8 mouse cellular contexts compared by ENCODE assay signal in the genomic region with DNA sequence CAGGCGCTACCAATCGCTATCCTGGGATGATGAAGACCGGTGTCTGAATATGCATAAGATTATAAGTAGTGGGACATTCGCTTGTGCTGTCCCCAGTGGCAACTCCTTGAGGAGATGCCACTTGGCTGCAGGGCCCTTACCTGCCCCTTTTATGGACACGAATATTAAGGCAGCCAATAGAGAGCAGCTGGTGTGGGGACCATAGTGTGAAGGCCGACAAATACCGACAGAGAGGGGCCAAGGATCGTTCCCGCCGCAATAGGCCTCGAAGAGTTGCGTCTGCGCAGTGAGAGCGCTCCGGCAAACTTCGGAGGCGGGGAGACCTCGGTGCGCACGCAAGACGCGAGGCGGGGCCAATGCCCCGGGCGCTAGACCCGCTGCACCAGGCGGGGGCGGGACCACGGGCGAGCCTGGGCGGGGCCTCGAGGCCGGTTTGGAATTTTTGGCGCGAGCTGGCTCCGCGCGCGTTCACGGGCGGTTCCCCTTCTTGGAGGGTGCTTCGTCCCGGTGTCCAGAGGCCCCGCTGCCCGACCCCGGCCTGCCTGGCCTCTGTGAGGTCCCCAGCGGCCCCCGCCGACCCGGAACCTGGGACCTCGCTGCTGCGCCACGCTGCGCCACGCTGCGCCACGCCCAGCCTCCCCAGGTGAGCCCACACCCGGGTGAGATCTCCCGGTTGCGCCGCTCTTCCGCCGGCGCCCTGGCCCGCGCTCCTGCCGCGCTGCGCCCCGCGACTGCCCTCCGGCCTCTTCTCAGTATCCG. TPM values are rescaled to one million over a fixed set of nuclear protein-coding genes. Genes with fewer than 3 reads are reported as not detected.
DNase-seq lines count a peak whose midpoint lies in the region; ATAC-seq and TF ChIP-seq lines count a peak whose summit lies in the region.

A gene (plus strand): TSS at position 338 of the 759 bp plus-strand sequence.

- H3K4me2 ChIP-seq in forebrain, embryonic 13.5 days, result peak within 1 kb of the TSS; percentile 90
- peak within 1 kb of the TSS; percentile 90 for H3K4me2 ChIP-seq in liver, postnatal 0 days (ENCODE audit: low read depth, low read length)
- peak within 1 kb of the TSS; percentile 94 for H3K4me2 ChIP-seq in neural tube, embryonic 14.5 days (ENCODE audit: low read depth, low read length)

- intact Hi-C loops in heart, postnatal 10 days (cut with DNase I), result no loop called here

- H3K4me1 ChIP-seq in E14TG2a.4 (replicated peaks; ENCODE audit: low read depth, low read length), result peaks cover 33% of the 10 kb centered on the region
- H3K4me1 ChIP-seq in forebrain, embryonic 13.5 days, result peaks cover 15% of the 10 kb centered on the region
- peaks cover 22% of the 10 kb centered on the region for H3K4me1 ChIP-seq in liver, postnatal 0 days (ENCODE audit: insufficient read depth)
- peaks cover 6% of the 10 kb centered on the region; the same call in 1 of the 2 replicates for H3K4me1 ChIP-seq in neural tube, embryonic 14.5 days (ENCODE audit: control insufficient read depth, insufficient read depth, low read length)

- H3K27ac ChIP-seq in forebrain, embryonic 13.5 days, result peak within 1 kb of the TSS; percentile 54
- H3K27ac ChIP-seq in liver, postnatal 0 days (ENCODE audit: low read depth), result peak within 1 kb of the TSS; percentile 93
- peak within 1 kb of the TSS; percentile 34 for H3K27ac ChIP-seq in neural tube, embryonic 14.5 days (ENCODE audit: low read depth, low read length)

- WGBS in forebrain, embryonic 13.5 days, result under 1% methylated on average over 68 of the region's 73 CpGs
- WGBS in large intestine, adult 2 months, result under 1% methylated on average over 66 of the region's 73 CpGs
- WGBS in liver, postnatal 0 days (ENCODE audit: insufficient replicate concordance), result 3% methylated on average over 61 of the region's 73 CpGs
- WGBS in neural tube, embryonic 14.5 days, result 2% methylated on average over 61 of the region's 73 CpGs

- H3K36me3 ChIP-seq in E14TG2a.4 (ENCODE audit: insufficient read depth, low read length), result 0 out of 2 replicates have a peak, but pooled peaks cover 2% of the 10 kb centered on the region
- H3K36me3 ChIP-seq in forebrain, embryonic 13.5 days (ENCODE audit: poor library complexity, severe bottlenecking), result no peaks in the 10 kb centered on the region
- H3K36me3 ChIP-seq in liver, postnatal 0 days (replicated peaks; ENCODE audit: insufficient read depth, low read length), result no peaks in the 10 kb centered on the region
- H3K36me3 ChIP-seq in neural tube, embryonic 14.5 days (ENCODE audit: control insufficient read depth, insufficient read depth, low read length), result no peaks in the 10 kb centered on the region

- peak within 1 kb of the TSS; percentile 81 for H3K9ac ChIP-seq in forebrain, embryonic 13.5 days
- peak within 1 kb of the TSS; percentile 74 for H3K9ac ChIP-seq in liver, postnatal 0 days (replicated peaks)
- H3K9ac ChIP-seq in neural tube, embryonic 14.5 days (replicated peaks; ENCODE audit: low read depth, low read length), result peak within 1 kb of the TSS; percentile 66

- peak; percentile 94 for DNase-seq in c-Kit-positive CD71-positive TER-119-positive erythroid progenitor cells, embryonic 14.5 days (ENCODE audit: low spot score)
- peak; percentile 96 to 97 for DNase-seq in heart, postnatal 10 days
- no peak for DNase-seq in large intestine, adult 2 months (ENCODE audit: low read depth, low spot score)
- peak; percentile 98 for DNase-seq in liver, postnatal 0 days
- peak; percentile 98 for DNase-seq in testis, postnatal 10 days (ENCODE audit: low spot score)

- TF ChIP-seq CTCF in E14TG2a.4 (conservative IDR thresholded peaks at IDR 0.05; ENCODE audit: low read length), result no peak
- TF ChIP-seq CTCF in liver, postnatal 0 days (IDR thresholded peaks at IDR 0.05; ENCODE audit: low read depth), result no peak

- peaks cover 24% of the 10 kb centered on the region for H3K27me3 ChIP-seq in E14TG2a.4 (ENCODE audit: insufficient read depth, low read length)
- H3K27me3 ChIP-seq in forebrain, embryonic 13.5 days, result no peaks in the 10 kb centered on the region
- no peaks in the 10 kb centered on the region for H3K27me3 ChIP-seq in liver, postnatal 0 days (ENCODE audit: insufficient read depth, low read length)
- no peaks in the 10 kb centered on the region for H3K27me3 ChIP-seq in neural tube, embryonic 14.5 days (ENCODE audit: control insufficient read depth, insufficient read depth, low read length)

- no peak for TF ChIP-seq EP300 in liver, postnatal 0 days (IDR thresholded peaks at IDR 0.05; ENCODE audit: low read depth)

- peak; percentile 95 for ATAC-seq in forebrain, embryonic 13.5 days
- ATAC-seq in liver, postnatal 0 days, result peak; percentile 92
- peak; percentile 94 for ATAC-seq in neural tube, embryonic 14.5 days (ENCODE audit: low read depth)

- H3K4me3 ChIP-seq in E14TG2a.4 (replicated peaks; ENCODE audit: low read length), result peak within 1 kb of the TSS; percentile 94
- H3K4me3 ChIP-seq in forebrain, embryonic 13.5 days, result peak within 1 kb of the TSS; percentile 89
- peak within 1 kb of the TSS; percentile 75 for H3K4me3 ChIP-seq in liver, postnatal 0 days (ENCODE audit: low read depth, low read length)
- H3K4me3 ChIP-seq in neural tube, embryonic 14.5 days (ENCODE audit: low read depth, low read length), result peak within 1 kb of the TSS; percentile 74

- no peaks in the 10 kb centered on the region for H3K9me3 ChIP-seq in E14TG2a.4 (ENCODE audit: low read length)
- H3K9me3 ChIP-seq in forebrain, embryonic 13.5 days (replicated peaks), result no peaks in the 10 kb centered on the region
- no peaks in the 10 kb centered on the region for H3K9me3 ChIP-seq in liver, postnatal 0 days (ENCODE audit: low read length)
- H3K9me3 ChIP-seq in neural tube, embryonic 14.5 days (ENCODE audit: control insufficient read depth, low read length), result no peaks in the 10 kb centered on the region

RNA-seq across cellular contexts. Expression of the gene that starts here (rescaled TPM):
- 36.7 and 41.0 TPM in 2 replicates for polyA plus RNA-seq in forebrain, embryonic 13.5 days (2015; fragmentation: Nextera tagmentation; extraction: Ambion mirVana)
- total RNA-seq in heart, postnatal 10 days (2021), result 1 to 10 TPM; 7.7 to 9.3 TPM
- polyA plus RNA-seq in large intestine, adult 2 months (2012; rRNA removed), result 41.2 and 45.7 TPM in 2 replicates
- 12.5 and 13.9 TPM in 2 replicates for polyA plus RNA-seq in liver, postnatal 0 days (2015; fragmentation: Nextera tagmentation; extraction: Ambion mirVana)
- 13.0 and 14.3 TPM in 2 replicates for polyA plus RNA-seq in neural tube, embryonic 14.5 days (2014; fragmentation: Nextera tagmentation; extraction: Ambion mirVana)

Comparison
In these comparisons a context has a peak if more than half of its experiments do, and no peak if none do; other contexts are left out.
1. H3K27ac ChIP-seq: peak in every context shown above with its lines; median percentile 93 in liver, postnatal 0 days; 54 in forebrain, embryonic 13.5 days; 34 in neural tube, embryonic 14.5 days.